Mouse (Mus musculus) fat pad, adult 2 months (tissue): ENCODE results near the gene Prkaa1.

Experiments
- DNase-seq: peaks from one replicate; pipeline ENCODE4 v3.0.0-alpha.2; 2011; ENCODE audit warnings: low read depth, low spot score; ENCODE audit errors: extremely low read depth

The Prkaa1 gene

DNA sequence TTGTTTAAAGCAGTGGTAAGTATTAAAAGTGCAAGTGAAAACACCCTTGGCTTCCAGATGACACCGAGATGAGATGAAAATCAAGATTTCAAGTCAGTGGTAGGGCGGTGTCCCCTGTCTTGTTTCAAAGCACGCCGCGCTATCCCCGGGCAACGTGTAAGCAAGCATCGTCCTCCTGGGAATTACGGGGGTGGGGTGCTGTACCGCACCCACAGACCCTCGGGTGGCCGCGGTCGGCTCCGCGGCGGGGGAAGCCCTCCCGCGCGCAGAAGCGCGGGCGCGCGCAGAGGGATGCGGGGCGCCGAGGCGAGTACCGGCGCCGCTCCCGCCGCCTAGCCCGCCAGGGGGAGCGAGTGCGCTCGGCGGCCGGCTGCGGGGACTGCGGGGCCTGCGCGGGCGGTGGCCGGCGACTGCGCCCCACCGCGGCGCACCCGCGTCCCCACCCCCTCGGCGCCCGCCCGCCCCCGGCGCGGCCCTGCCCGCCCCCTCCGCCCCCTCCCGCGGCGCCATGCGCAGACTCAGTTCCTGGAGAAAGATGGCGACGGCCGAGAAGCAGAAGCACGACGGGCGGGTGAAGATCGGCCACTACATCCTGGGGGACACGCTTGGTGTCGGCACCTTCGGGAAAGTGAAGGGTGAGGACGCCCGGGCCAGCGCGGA lies at the start of gene Prkaa1:
TSS of gene Prkaa1 (plus strand) at position 501 of the 660 bp plus-strand sequence.
- DNase-seq, result no peak

DNA sequence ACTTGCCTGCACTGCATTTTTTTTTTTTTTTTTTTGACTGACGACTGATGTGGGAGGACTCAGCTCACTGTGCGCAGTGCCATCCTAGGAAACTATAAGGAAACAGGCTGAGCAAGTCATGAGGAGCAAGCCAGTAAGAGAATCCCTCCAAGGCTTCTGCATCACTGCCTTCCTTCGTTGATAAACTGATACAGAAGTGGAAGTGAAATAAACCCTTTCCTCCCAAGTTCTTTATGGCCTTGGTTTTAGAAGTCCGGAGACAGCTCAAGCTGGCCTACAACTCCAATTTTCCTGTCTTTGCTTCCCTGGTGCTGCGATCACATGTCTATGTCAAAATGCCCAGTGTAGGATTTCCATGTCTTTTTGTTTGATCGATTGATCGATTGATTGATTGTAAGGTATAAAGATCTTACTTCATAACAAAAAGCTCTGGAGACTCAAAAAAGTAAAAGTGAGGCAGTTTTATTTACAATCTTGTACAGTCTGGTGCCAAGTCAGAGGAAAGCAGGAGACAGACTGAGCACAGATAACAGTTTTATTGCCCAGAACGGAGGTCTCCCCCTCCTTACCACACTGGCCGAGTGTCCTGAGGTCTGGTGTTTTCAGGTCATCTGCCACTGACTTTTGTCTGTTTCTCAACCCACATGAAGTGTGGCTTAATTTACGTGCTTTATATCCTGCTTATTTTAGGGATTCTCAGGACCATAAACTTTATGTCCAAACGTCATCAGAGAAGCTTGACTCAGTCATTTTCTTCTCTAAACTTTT lies 47.9 kb upstream of the Prkaa1 start:
- no peak for DNase-seq

DNA sequence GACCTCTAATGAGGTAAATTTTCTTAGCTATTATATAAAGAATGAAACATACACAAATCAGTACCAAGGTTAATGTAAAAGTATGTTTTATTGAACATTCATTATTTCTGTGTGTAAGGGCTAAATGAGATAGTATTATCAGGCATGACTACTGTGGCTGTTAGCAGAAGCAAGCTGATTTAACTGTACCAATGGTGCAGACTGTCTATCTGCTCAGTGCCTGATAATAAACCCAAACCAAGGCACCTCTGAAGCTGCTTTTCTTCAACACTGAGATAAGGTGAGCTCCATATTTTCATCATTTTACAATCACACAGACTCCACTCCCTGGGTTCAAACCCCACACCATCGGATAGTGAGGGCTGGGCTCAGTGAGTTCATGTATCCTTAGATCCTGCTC lies 46.3 kb upstream of the Prkaa1 start:
- no peak for DNase-seq

DNA sequence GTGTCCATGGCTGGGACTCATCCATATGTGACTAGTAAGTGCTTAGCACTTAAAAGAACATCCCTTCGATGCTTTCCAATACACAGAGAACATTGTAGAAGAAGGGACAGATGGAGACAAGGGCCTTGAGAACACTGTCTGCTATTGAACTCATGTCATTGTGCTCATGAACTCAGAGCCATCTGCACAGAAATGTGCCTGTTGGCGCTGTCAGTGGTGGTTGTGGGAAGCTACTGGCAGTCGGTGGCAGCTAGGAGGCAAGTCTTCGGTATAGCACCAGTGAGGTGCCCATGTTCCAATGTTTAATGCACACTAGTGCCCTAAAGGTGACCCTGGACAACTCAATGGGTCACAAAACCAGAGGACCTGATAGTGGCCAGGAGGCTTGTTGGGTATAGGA lies 41.3 kb upstream of the Prkaa1 start:
- DNase-seq, result no peak

- DNase-seq, result no peak
Observed at GRCm38 (mm10) chr15:5105891-5106290, 37.8 kb upstream of the Prkaa1 start.

DNA sequence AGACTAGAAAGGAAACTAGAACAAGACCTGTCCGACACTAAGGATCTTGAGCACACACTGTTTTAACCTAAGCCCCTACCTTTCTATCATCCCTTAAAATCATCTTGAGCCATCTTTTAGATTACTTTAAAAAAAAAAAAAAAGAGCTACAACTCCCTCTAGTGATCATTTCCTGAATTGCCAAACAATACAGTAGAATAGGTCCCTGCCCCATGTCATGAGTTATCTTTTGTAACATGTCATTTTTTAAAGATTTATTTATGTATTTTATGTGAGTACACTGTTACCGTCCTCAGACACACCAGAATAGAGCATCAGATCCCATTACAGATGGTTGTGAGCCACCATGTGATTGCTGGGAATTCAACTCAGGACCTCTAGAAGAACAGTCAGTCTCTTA lies 37.4 kb upstream of the Prkaa1 start:
- no peak for DNase-seq

DNA sequence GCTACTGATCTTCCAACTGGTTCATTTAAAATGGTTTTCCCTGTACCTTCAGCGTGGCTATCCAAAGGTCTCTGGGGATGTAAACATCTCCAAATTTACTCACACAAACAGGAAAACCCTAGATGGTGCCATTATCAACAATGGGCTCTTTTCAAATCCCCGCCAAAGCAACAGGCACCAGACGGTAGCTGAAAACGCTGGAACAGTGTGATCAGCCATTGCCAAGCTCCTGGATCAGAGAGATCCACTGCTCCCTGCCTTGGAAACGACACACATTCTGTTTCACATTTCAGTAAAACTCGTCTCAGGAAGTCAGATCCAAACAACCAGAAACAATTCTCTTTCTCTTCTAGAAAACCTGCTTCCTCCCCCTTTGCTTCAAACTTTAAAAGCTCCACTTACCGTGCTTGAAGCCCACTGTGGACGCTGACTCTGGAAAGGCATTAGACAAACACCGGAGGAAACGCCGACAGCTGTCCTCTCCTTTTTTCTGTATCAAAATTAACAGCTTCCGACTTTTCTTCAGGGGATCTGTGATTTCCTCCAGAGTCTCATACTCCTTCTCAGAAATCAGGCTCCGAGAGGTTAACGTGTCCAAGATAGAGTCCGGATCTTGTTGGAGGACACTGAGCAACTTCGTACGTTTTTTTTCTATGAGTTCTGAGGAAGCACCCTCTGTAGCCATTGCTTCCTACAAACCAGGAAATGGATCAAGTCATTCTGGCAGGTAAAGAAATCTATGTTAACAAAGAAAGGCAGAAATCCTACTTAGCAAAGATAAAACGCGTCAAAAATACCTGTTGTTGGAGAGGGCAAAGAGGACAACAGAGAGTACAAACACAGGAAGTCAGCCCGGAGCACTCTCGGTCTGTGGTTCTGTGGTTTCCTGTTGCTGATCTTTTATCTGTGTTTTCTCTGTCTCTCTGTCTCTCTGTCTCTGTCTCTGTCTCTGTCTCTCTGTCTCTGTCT lies 35.7 kb upstream of the Prkaa1 start, which contains the start of gene Card6:
TSS of gene Card6 (minus strand) at position 854 of the 969 bp plus-strand sequence.
- no peak for DNase-seq

DNA sequence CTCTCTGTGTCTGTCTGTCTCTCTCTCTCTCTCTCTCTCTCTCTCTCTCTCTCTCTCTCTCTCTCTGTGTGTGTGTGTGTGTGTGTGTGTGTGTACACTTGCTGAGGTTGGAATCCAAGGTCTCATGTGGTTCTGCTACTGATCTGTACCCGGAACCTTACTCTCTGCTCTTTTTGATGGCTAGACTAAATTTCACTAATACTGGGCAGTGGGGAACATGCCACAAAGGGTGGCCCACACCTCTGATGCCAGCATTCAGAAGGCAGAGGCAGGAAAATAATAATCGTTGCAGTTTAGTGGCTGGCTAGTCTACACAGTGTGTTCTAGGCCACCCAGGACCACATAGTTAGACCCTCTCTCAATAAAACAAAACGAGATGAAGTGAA lies 35.0 kb upstream of the Prkaa1 start:
- DNase-seq, result no peak

DNA sequence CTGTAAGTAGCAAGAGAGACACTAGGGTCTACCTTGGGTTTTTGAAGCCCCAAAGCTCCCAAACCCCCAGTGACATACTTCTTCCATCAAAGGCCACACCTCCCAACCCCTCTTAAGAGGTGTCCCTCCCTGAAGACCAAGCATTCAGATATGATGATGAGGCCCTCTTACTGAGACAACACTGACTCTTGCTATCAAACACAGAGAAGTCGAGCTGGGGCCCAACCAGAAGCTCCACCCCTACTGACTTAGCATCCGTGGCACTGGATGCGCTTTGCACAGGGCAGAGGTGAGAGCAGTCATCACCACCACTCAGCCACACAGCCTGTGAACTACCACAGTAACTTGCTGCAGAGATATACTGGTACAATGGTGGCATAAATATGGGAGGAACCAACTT lies 31.0 kb upstream of the Prkaa1 start:
- DNase-seq, result no peak

DNA sequence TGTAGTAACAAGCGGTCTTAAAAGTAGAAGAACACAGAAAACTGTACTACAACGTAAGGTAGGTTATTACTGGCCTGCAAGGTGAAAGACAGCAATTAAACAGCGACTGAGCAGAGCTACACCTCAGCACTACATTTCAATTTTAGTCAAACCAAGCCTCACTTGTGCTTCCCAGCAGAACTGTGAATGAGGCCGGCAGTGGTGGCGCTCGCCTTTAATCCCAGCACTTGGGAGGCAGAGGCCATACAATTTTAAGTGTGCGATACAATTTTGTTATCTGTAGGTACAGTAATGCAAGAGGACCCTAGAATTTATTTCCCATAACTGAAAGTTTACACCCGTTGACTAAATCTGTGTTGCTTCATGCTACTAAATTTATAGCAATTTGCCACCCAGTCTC lies 28.5 kb upstream of the Prkaa1 start:
- no peak for DNase-seq

GRCm38 (mm10) chr15:5116270-5117030 lies 27.2 kb upstream of the Prkaa1 start, which contains the start of gene Rpl37:
TSS of gene Rpl37 (plus strand) at chr15:5116645.
- peak; percentile 68 for DNase-seq

DNA sequence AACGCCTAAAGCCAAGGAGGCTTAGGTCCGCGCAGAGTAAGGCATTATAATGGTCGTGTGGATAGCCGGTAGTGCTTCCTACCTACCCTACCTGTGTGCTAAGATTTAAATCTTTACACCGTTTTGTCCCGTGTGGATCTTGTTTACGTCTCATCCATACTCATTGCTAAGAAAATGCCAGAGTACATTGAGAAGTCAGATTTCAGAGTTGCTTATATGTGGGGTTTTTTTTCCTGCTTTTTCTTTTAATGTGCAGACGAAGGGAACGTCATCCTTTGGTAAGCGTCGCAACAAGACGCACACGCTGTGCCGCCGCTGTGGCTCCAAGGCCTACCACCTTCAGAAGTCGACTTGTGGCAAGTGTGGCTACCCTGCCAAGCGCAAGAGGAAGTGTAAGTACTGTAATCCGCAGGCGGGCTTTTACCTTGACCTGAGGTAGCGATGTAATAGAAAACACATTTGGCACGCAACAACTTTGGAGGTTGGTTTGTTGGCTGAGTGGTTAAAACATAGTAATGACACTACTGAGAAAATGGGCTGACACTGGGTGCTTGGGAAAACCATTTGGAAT lies 26.5 kb upstream of the Prkaa1 start:
- DNase-seq, result no peak

GRCm38 (mm10) chr15:5118626-5119025 lies 25.0 kb upstream of the Prkaa1 start:
- DNase-seq, result no peak

DNA sequence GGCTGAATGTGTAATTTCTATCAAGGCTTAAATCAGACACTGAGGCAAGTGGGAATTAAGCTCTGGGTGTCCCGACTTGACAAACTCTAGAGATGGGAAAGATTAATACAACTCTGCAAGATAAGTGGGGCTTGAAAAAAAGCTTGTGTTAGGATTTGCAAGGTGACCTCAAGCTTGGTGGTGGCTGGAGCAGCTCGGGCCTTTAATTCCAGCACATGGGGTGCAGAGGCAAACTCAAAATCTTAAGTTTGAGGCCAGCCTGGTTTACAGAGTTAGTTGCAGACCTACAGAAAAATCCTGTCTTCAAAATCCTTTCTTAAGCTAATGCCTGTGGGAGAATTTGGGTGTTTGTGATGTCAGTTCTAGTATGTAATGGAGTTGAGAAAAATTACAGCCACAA lies 24.5 kb upstream of the Prkaa1 start:
- no peak for DNase-seq

- no peak for DNase-seq
Observed at GRCm38 (mm10) chr15:5119707-5120106, 24.0 kb upstream of the Prkaa1 start.

- no peak for DNase-seq
Observed at GRCm38 (mm10) chr15:5121535-5122313, 21.9 kb upstream of the Prkaa1 start.

DNA sequence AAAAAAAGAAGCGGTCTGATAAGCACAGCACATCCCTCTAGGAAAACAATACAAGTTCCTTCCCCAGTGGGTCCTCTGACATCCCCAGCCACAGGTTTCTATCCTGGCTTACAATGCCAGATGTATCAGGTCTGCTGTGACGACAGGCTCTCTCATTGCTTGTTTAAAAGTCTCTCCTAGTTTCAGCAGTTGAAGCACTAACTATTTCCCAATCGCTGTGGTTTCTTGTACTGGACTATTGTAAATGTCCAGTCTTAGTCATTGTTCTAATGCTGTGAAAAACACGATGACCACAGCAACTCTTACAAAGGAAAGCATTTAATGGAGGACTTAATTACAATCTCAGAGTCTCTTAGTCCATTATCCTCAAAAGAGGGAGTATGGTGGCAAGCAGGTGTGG lies 17.2 kb upstream of the Prkaa1 start:
- no peak for DNase-seq

DNA sequence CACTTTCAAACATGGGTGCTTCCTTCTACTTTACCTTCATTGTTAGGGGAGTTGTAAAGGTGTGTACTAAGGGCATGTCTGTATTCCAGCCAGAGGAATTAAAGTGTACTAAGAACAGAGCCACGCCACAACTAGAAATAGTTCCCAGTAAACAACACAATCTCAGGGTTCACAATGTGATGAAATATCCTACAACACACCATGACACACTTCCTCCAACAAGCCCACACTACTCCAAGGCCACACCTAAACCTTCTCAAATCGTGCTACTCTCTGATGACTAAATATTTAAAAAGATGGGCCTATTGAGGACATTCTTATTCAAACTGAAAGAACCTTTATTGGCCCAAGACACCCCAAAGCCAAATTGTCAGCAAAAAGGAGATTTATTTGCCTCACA lies 16.2 kb upstream of the Prkaa1 start:
- no peak for DNase-seq

DNA sequence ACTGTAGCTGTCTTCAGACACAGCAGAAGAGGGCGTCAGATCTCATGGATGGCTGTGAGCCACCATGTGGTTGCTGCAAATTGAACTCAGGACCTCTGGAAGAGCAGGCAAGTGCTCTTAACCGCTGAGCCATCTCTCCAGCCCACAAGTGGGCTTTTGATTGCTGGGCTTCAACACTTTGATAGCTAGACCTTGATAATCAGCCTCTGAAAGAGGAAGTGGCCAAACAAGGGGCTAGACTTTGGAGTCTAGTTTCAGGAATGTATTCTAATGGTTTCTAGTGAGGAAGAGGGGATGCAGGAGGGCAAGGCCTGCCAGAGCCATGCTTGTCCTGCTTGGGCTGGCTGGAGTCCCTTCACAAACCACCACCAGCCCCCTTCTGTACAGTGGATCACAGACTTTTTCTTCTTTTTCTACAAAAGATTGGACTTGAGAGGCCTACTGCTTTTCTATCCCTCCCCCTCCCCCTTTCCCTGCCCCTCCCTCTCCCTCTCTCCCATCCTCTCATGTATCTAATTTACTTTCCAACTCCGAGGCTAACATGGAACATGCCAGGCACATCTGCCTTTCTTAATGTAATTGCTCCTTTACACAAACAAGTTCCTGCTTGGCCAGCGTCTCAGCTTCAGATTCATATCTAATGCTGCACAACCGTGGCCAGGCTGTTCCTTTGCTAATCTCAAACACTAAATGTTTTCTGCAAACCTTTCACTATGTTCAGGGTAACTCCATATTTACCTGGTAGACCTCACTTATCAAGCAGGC lies 15.3 kb upstream of the Prkaa1 start:
- no peak for DNase-seq
